Mouse (Mus musculus): ENCODE results near the gene Slc25a14.
A peak's percentile ranks its signal among the peaks of the same experiment; 100 is the strongest.

Gene Slc25a14

DNA sequence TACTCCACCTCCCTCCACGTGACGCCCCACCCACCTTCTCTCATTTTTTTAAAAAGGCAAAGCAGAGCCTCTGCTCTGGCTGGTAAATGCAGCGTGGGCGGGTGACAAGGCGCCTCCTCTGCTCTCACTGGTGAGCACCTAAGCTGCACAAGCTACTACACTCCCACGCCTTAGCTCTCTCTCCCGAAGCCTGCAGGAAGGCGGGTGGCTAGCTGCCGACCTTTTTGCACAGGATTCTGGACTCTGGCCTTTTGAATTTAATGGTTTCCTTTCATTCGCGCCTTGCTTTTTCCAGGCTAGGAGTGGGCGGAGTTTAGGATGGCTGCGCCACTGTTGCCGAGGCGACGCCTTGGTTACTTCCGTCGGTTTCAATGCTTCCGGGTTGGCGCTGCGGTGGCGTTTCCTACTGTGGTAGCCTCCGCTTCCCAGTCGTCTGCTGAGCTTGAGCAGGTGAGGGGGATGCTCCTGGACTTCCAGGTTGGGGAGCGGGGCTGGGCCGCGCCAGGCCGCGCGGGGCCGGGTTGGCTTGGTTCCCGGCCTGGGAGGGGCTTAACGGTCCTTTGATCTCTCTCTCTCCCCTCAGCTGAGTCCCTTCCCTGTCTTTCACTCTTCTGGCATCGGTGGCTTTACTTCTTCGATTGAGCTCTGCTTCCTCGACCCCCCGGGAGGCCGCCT is at the start of gene Slc25a14:
TSS of gene Slc25a14 (plus strand) at position 35 of the 675 bp plus-strand sequence.
- DNase-seq (ENCODE audit: low spot score in 2 of 2): peak; percentile 81 to 82

DNA sequence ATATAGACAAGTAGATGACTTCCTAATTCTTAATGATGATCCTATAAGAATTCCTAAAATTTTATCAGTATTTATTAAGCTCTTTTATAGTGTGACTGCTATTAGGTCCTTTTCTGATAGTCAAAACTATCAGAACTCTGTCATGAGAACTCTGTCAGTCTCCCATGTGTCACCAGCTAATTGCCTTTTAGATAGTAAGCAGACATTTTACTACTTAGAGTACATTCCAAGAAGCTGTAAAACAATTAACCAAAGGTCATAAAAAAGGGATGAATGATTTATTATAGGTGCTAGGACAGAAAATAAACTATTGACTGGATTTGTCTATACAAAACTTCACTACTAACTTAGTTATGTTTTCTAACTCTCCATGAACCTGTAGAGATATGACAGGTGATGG is 39.9 kb upstream of the Slc25a14 start:
- no peak for DNase-seq (ENCODE audit: low spot score in 2 of 2)

DNA sequence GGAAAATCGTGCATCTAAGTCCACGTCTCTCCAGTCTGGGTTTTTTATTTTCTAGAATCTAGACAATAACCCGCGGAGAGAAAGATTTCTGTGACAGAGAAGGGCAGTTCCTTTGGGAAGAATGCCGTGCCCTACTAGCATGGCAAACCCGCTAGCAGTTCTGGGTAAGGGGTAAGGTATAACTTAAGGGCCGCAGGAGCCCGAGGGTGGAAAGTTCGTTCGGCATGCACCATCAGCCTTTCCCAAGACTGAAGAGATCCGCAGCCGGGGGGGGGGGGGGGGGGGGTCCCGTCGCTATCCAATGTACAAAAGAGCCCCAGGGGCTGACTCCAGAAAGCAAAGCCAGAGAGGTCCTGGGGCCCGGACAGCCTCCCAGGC is 29.5 kb upstream of the Slc25a14 start:
- no peak for DNase-seq (ENCODE audit: low spot score in 2 of 2)

- DNase-seq (ENCODE audit: low spot score in 2 of 2): peak; percentile 25 to 76
These were observed 29.0 kb upstream of the Slc25a14 start, which contains the start of gene Zfp280c for GRCm38 (mm10) chrX:48594099-48594760. Gene Zfp280c (minus strand): TSS chrX:48594504.

DNA sequence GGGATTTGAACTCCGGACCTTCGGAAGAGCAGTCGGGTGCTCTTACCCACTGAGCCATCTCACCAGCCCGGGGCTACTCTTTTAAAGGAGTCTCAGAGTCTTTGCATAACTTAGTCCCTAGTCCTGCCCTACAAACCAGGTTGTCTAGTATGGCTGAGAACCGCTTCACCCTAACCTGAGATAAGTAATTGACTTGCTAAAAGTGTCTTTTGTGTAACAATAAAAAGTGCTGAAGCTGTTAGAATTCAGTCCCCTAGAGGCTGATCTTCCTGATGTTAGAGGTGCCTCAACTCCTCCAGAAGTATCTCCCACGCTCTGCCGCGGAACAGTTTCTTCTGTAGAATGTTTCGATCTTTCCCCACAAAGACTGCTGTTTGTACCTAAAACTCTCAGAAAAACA is 27.2 kb upstream of the Slc25a14 start:
- no peak for DNase-seq (ENCODE audit: low spot score in 2 of 2)

DNA sequence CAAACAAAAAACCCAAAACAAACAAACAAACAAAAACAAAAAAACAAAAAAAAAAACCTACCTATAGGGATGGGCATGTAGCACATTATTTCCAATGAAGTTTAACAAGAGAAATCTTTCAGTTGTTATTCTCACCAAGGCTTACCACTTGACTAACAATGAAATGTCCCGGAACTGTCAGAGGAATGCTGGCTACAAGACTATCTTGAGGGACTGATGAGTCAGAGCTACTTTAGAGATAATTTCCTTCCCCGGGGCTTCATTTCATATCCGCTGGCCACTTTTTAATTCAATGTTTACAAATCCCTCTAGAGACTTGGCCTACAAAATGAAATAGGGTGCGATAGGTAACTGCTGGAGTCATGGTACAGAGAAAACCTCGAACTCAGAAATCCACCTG is 26.3 kb upstream of the Slc25a14 start:
- no peak for DNase-seq (ENCODE audit: low spot score in 2 of 2)

- DNase-seq (ENCODE audit: low spot score in 2 of 2): no peak
These were observed 18.3 kb upstream of the Slc25a14 start for GRCm38 (mm10) chrX:48604872-48605271.

- DNase-seq (ENCODE audit: low spot score in 2 of 2): no peak
These were observed 199 bp upstream of the Slc25a14 start for GRCm38 (mm10) chrX:48623049-48623378.

GRCm38 (mm10) chrX:48624054-48624420 is 824 bp downstream of the Slc25a14 start:
- no peak for DNase-seq (ENCODE audit: low spot score in 2 of 2)

GRCm38 (mm10) chrX:48637032-48637431 is 13.8 kb downstream of the Slc25a14 start:
- no peak for DNase-seq (ENCODE audit: low spot score in 2 of 2)

DNA sequence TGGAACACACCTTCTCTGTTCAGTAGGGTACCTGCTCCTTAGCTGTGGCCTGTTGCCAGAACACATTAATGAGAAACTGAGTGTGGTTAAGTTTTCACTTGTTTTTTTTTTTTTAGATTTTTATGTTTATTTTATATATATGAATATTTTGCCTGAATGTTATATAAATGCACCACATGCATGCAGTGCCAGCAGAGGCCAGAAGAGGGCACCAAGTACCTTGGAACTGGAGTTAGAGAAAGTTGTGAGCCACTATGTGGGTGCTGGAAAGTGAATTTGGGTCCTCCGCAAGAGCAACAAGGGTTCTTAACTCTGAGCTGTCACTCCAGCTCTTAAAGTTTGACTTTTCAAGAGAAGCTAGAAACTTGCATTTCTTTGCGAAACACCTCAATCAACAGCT is 20.9 kb downstream of the Slc25a14 start:
- peak in 1 of 2 experiments; percentile 60 for DNase-seq (ENCODE audit: low spot score in 2 of 2)

DNA sequence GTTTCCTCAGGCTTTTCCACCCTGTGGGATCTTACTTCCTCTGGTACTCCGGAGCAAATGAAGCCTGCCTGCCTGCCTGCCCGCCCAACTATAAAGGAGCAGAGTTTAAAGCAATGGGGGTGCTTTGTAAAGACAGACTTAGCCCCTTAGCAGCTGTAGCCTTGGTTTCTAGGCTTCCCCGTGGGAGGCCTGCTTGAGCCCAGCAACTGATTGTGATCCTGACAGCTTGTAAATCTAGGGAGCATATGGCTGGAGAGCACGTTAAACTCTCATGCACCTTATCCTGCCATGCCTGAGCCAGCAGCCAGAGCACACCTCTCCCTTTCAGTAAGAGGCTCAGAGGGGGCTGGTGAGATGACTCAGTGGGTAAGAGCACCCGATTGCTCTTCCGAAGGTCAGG is 43.6 kb downstream of the Slc25a14 start:
- no peak for DNase-seq (ENCODE audit: low spot score in 2 of 2)

- no peak for DNase-seq (ENCODE audit: low spot score in 2 of 2)
These were observed 46.4 kb downstream of the Slc25a14 start for GRCm38 (mm10) chrX:48669588-48669987.

DNA sequence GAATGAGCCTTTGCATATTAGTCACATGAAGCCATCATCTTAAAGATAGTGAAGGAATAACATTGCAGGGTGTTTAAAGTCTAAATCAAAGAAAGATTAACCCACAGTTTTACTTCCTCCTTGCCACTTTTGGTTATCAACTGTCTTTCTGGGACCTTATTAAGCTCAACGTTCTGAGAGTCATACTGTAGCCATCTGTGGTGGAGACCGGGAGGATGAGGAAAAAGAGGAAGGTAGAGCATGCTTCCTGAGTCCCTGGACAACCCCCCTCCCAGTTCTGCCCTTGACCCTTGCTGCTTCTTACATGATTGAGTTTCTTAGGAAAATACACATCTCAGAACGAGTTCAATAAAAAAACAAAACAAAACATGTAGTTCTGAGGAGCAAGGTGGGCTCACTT is 48.5 kb downstream of the Slc25a14 start:
- no peak for DNase-seq (ENCODE audit: low spot score in 2 of 2)

GRCm38 (mm10) chrX:48674171-48674570 is 51.0 kb downstream of the Slc25a14 start, which contains the start of gene Gpr119:
Gene Gpr119 (minus strand): TSS chrX:48674478.
- no peak for DNase-seq (ENCODE audit: low spot score in 2 of 2)

DNA sequence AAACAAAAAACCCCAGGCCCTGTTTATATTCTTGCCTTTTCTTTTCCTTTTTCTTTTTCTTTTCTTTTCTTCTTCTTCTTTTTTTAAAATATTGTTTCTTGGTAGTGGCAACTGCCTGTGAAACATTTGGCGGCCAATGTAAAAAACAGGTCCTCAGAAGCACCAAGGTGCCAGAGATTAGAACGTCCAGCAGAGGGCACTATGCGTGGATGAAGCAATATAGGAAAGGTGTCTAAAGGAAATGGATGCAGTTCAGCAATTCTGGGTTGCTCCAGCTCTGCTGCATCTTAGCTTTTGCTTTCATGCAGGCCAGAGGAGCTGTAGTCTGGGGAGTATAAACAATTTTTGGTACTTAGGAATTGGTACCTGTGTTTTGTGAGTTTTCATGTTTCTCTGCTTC is 60.2 kb downstream of the Slc25a14 start:
- peak in 1 of 2 experiments; percentile 48 for DNase-seq (ENCODE audit: low spot score in 2 of 2)

DNA sequence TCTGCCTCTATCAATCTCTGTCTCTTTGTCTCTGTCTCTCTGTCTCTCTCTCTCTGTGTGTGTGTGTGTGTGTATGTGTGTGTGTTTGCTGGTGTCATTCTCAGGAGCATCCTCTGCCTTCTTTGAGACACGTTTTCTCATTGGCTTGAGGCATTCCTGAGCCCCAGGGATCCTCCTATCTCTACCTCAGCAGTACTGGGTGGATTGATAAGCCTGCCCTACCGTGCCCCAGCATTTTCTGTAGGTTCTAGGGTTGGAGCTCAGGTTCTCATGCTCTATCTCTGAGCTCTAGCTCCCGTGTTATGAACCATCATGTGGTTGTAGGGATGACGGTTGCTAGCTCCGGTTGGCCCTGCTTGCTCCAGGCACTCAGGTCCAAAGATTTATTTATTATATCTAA is 60.6 kb downstream of the Slc25a14 start:
- no peak for DNase-seq (ENCODE audit: low spot score in 2 of 2)

- DNase-seq (ENCODE audit: low spot score in 2 of 2): no peak
These were observed 71.2 kb downstream of the Slc25a14 start for GRCm38 (mm10) chrX:48694460-48694859.

- peak; percentile 86 to 92 for DNase-seq (ENCODE audit: low spot score in 2 of 2)
These were observed 71.7 kb downstream of the Slc25a14 start, which contains the start of gene Rbmx2 for GRCm38 (mm10) chrX:48694864-48695371. Gene Rbmx2 (plus strand): TSS chrX:48695004.

DNA sequence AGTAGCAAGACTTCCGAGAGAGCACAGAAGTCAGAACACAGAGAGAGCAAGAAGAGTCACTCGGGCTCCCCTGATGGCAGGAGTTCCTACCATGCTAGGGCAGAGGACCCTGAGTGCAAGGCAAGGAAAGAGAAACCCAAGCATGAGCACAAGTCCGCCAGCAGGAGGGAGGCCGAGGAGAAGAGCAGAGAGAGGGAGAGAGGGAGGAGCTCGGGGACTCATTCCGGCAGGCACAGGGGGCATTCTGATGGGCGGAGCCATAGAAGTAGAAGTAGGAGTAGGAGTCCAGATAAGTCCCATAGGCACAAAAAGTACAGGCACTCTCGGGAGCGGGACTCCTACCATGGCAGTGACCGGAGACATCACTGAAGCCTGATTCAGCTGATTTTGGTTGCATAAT is 86.5 kb downstream of the Slc25a14 start:
- DNase-seq (ENCODE audit: low spot score in 2 of 2): no peak
